Mouse (Mus musculus) right cerebral cortex, postnatal 4 days (tissue): ENCODE data around the gene Asb17.
"Not testable (repeated sequence)": the region's sequence is repeated elsewhere in the genome, so short reads cannot be mapped to it uniquely, and the experiment has no call there.

ENCODE experiments used
- DNase-seq: peaks from one replicate; pipeline ENCODE4 v3.0.0-alpha.2; 2022

Gene Asb17

DNA sequence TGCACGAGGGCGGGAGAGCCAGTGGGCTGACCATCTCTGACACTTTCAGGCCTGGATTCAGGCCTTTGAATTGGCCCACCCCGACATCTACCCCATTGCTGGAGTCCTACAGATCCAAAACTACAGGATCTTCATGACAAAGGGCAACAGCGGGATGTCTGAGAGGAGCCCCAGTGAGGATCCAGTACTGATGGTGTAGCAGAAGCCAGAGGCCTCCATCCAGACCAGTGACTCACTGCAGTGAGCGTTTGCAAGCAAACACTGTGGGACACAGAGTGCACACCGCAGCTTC lies 11.4 kb upstream of the Asb17 start:
- DNase-seq: no peak

DNA sequence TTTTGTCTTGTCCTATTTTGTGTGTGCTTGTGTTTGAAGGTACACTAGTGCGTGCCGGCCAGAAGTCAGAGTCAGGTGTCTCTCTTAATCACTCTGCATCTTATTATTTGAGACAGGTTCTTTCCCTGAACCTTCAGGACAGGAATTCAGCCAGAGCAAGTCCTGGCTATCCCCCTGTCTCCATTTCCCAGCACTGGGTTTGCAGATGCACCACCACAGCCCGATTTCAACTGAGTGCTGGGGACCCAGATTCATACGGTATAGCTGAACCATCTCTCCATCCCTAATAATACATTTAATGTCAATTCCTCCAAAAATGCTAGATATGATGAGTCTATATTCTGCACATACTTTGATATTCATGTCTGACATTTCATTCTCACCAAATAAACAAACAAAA lies 9.9 kb upstream of the Asb17 start:
- no peak for DNase-seq

DNA sequence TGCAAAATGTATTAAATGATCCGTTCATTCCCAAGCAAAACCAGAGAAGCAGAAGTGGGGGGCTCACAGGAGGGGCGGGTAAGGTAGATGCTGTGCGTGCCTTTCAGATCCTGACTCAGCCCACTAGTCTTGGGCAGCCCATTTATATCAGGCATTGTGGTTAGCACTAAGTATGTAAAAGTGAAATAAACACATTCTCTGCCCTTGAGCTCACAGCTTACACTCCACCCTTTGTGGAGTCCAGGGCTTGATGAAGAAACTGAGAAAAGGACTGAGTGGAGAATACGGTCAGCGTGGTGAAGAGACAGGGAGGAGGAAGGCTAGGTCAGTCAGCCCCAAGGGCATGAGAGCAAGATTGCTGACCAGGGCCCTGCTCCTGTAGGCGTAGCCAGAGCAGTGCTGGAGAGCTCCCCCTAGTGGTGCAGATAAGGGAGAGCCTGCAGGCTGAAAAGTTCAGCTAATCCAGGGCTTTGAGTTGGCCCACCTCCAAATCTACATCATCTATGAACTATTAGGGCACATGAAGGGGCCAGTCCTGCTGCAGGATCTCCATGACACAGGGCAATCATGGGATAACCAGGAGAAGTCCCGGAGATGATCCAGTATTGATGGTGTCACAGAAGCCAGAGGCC lies 8.4 kb upstream of the Asb17 start:
- peak; percentile 48 for DNase-seq

DNA sequence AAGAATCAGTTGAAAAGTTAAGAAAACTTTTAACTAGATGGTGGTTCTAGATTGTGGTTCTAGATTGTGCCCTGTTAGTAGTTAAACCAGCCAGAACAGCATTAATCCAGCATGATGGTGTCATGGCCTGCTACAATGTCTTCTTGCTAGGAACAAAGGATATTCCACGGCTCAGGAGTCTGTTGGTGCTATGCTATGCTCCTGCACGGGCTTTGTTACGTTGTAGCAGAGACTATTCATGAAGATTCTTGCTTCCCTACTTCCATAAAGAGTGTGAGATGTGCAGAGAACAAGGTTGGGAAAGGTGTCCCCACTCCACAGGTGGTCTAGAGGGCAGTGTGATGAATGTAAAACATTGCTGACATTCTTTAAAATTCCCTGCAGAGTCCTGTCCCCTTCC lies 7.7 kb upstream of the Asb17 start:
- no peak for DNase-seq

DNA sequence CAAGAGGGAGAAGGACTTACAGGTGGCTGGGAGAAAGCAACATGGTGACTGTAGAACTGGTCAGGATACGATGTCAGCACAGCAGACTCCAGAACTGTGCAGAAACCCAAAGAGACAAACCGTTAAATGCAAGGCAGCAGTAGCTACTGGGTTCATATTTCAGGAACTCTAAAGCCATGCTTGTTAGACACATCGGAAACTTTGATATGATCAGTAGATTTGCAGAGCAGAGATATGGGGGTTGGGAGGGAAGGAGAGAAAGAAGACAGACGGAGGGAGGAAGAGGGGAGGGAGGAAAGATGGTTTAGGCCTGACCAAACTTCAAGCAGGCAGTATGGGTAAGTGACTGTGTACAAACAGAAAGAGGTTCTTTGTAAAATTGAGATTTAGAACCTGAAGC lies 6.4 kb upstream of the Asb17 start:
- no peak for DNase-seq

DNA sequence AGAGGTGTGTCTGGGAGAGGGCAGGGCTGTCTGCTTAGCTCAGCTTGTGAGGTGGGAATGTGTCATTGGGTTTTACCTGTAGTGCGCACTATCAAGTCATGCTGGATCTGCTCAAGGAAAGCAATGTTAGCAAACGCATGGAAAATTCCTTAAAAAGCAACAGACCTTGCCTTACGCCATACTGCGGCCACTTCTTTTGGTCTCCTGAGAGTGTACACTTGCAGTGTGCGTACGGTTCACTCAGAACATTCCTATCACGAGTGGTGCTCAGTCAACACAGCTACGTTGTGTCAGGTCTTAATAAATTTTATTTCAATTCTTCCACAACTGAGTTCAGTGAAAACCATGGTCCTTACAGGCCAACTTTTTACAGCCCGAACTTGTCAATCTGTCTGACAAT lies 748 bp downstream of the Asb17 start:
- no peak for DNase-seq

DNA sequence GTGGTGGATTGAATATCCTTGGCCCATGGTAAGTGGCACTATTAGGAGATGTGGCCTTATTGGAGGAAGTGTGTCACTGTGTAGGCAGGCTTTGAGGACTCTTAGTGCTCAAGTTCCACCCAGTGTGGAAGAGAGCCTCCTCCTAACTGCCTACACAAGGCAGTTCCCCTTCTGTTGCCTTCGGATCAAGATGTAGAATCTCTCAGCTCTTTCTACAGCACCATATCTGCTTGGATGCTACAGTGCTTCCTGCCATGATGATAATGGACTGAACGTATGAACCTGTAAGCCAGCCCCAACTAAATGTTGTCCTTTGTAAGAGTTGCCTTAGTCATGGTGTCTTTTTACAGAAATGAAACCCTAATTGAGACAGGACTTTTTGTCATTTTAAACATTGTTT lies 1.5 kb downstream of the Asb17 start:
- no peak for DNase-seq

DNA sequence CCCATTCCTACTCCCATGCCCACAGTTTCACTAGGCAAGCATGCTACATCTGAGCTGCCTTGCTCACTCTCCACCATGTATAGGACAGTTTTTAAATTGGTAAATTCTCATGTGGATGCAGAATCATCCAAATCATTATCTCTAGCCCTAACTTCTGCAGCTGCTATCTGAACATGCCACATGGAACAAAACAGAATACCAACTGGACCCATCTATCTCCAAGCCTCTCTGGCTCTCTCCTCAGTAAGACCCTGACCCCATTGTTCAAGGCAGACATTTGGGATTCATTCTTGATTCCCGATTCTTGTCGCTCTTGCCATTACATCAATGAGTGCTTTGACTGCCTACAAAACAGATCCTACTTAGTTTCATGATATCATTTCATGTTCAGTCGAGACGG lies 2.1 kb downstream of the Asb17 start:
- DNase-seq: no peak

DNA sequence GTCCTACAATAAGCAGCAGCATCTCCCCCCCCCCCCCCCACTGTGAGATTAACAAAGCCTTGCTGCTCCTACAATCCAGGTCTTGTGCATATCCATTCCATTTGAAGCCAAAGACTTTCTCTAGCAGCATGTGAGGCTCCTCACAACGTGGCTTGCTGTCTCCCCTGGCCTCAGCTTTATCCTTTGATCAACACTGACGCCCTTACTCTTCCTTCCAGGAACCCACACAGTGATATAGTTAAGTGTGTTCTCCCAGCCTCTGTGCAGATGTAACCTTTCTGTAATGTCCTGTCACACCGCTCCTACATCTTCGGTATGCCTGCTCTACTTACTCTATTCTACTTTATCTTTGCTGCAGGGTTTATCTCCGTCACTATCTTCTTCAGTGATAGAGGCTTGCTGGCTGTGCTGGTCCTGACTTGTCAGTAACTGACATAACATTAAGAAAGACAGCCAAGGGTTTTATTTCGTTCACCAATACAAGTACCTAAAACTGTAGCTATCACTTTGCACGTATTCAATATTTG lies 3.3 kb downstream of the Asb17 start:
- no peak for DNase-seq

DNA sequence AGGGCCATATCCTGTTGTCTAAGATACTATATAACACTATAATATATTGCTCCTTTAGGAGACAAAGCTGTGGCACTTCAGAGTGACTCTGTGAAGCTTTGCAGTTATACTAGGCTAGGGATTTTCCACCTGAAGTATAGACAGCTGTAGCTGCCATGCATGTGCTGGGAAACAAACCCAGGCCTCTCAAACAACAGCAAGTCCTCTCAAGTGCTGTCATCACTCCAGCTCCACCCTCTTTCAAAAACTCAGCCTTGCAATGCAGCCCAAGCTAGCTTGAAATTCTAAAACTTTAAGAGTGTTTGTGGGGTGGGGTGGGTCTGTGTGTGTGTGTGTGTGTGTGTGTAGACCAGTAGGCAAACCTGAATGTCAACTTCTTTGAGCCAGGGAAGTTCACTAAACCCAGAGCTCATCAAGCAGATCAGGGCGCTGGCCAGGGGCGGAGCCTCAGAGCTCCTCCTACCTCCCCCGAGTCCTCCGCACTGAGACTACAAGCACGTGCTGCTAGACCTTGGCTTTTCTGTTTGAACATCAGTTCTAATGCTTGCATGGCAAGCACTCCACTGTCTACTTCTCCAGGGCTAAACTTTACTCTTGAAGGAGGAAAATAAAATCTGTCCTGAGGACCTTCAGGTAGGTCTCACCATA lies 5.5 kb downstream of the Asb17 start:
- DNase-seq: no peak

DNA sequence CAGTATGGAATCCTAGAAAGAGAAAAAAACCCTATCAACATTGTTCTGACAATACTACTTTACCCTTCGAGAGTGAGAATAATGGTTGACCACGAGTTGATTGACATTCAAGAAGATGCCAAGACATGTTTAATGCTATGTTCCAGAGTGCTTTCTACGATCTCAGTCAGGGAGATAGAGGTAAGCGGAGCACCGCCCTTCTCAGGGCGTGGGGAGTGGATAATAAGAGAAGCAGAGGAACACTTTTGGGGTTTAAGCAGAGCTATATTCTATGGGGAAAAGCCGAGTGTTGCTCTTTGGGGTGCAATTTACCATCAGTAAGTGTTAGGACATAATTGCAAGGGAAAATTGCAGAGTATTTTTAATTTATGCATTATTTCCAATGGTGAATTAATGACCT lies 6.8 kb downstream of the Asb17 start:
- DNase-seq: no peak

DNA sequence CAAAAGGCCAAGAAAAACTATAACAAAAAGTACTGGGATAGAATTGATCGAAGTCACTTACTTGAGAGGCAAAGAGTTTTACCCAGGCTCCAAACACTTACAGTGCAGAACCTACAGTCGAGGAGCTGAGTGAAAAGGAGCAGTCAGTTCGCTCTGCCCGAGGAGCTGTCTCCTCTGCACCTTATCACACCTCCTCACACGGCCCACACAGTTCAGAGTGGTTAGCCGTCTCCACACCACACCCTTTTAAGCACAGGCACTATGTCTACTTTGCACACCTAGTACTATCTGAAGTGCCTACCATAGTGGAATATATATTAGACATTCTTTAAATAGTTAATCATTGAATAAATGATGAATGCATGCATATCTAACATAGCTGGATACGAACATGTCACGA lies 8.3 kb downstream of the Asb17 start:
- DNase-seq: no peak

DNA sequence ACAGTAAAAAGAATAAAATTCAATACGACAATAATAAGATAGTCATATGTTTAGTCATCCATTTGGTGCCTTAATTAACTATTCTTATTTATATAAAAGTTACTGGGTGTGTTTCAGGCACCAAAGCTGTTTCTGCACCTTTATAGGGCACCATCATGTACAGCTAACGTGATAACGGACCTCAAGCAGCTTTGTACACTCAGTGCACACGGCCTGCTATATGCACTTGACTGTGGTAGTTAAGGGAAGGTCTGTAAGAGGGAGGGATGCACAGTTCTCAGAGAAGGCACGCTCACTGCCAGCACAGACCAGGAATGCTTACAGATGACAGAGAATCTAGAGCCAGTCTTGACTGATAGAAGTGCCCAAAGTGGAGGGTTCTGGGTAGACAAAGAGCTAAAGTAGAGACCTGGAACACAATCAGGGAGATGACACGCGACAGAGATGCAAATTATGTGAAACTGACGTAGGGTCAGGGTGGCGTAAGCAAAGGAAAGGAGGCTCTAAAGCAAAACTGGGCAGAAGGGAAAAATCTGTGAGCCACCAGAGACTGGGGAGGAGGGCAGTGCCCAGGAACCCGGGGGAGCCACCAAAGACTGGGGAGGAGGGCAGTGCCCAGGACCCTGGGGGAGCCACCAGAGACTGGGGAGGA lies 14.5 kb downstream of the Asb17 start:
- no peak for DNase-seq

DNA sequence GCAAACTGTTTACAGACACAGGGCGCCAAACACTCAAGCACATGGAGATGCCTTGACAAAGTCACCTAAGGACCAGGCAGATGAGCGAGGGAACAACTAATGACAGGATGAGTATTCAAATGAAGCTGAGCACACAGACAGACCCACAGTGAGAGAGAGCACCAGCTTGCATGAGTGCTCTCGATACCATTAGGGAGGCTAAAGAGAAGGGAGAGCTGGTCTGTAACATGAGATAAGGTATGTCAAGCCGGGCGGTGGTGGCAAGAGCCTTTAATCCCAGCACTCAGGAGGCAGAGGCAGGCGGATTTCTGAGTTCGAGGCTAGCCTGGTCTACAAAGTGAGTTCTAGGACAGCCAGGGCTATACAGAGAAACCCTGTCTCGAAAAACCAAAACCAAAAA lies 16.4 kb downstream of the Asb17 start:
- DNase-seq: not testable (repeated sequence)

DNA sequence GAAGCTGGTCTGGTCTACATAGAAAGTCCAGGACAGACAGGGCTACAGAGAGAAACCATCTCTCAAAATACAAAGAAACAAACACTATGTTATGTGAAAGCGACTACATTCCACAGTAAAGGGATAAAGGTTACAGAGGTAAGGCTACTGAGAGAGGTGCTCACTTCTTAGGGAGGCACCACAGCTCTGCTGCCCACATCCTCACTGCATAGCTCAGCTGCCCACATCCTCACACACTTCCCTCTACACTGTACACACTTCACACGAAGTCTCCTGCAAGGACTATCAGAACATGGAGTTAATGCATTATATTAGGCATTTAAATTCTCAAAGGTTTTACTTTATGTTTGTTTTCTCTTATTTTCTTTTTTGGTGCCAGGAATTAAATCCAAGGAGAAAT lies 19.8 kb downstream of the Asb17 start:
- DNase-seq: no peak

DNA sequence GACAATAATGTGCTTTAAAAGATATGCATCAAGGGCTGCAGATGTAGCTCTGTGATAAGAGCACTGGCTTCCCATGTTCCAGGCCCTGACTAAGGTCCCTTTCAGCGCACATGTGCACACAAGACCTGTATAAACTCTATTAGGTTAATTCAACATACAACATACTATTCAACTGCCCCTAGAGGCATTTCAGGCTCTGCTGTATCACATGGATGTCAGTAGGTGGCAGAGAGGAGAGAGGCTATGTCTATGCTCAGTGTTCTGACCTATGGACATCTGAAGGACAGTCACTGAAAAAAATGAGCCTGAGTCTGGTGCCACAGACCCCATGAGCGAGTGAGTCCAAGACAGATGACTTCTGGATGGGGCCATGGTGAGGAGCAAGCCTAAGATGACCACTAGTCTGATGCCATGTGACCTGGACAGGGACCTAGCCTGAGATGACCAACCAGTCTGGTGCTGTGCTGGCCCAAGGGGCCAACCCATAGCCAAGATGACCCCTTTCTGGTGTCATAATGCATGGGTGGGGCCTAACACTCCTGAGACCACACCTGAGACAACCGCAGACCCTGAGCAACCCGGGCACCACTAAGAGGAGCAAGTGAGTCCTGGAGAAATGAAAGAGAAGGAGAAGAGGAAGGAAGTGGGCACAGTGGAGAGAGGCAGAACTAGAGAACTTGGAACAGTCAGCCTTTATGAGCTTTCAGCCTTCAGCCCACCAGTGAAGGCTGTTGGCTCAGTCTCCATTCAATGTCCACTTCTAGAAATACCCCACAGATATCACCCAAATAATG lies 20.8 kb downstream of the Asb17 start:
- no peak for DNase-seq

DNA sequence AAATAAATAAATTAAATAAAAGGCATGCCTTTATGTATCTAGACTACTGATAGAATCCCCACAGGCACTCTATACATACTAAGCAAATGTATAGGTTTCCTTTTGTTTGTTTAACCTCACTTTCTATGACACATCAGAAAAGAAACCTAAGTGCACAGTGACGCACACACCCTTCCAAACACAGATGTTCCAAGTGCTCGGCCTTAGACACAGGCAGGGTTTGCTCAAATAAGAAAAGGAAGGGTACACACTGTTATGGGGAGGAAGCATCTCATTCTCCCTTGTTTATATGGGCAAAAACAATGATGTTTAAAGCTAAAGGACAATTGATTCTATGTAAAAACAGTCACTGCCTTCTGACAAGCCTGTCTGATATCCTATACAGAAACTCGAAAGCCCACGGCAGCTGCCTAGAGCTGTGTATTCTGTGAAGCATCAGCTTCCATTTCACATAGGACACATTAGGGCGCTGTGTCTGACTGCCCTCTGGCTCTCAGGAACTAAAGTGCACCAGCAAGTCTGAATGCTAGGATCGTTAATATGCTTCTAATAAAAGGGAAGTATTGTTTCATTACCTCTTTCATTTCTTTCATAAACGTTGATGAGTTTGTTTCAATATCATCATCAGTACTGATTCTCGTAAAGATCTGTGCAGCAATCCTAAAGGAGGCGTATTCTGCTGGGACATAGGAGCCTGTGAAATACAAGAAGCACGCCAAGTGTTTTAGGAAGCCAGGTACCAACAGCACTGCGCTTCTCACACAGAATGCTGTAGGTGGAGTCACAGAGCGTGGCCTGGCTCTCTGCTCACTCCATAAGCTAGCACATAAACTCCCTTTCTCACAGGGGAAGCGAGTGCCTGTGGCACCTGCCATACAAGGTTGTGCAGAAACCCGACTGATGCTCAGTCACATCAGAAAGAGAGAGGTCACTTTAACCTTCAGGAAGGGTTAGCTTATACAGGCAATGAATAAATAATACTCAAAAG lies 23.4 kb downstream of the Asb17 start:
- DNase-seq: no peak

DNA sequence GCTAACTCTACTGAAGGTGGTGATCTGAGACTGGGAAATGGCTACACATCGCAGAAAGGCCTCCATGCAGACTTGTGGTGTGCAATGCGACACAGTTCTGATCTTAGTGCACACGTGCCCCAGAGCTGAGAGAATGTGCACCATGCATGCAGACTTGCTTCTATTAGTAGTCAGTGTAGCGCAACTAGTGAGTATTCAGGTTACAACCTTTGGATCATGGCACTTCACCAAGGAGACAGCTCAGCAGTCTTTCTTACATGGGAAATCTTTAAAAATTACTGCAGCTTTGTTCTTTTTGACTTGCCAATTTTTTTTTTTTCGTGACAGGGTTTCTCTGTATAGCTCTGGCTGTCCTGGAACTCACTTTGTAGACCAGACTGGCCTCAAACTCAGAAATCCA lies 27.4 kb downstream of the Asb17 start:
- DNase-seq: no peak

DNA sequence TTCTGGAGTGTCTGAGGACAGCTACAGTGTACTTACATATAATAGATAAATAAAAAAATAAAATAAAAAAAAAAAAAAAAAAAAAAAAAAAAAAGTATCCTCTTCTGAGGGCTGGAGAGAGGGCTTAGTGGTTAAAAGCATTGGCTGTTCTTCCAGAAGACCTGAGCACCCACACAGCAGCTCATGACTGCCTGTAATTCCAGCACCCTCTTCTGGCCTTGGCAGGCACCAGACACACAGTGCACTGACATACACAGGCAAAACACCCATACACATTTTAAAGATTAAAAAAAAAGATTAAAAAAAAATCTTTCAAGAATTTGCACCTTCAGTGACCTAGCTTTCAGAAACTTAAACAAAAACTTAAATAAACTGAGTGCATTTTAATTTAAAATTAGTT lies 42.3 kb downstream of the Asb17 start:
- DNase-seq: no peak

DNA sequence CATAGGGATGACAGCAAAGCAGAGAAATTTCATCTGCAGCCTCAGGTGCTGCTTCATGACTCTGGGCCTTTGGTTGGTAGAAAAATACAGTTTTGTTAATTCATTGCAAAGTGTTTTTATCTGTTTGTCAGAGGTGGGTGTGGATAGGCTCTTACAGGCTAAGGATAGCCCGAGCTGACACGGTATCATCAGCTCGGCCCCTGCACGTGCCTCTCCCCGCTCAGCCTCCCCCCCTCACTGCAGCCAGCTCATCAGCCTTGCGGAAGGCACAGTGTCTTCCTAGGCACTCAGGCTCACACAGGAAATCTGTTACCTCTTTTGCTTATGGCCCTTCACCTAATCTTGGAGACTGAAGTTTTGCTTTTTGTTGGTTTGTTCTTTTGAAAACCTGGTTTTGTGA lies 44.1 kb downstream of the Asb17 start:
- no peak for DNase-seq

DNA sequence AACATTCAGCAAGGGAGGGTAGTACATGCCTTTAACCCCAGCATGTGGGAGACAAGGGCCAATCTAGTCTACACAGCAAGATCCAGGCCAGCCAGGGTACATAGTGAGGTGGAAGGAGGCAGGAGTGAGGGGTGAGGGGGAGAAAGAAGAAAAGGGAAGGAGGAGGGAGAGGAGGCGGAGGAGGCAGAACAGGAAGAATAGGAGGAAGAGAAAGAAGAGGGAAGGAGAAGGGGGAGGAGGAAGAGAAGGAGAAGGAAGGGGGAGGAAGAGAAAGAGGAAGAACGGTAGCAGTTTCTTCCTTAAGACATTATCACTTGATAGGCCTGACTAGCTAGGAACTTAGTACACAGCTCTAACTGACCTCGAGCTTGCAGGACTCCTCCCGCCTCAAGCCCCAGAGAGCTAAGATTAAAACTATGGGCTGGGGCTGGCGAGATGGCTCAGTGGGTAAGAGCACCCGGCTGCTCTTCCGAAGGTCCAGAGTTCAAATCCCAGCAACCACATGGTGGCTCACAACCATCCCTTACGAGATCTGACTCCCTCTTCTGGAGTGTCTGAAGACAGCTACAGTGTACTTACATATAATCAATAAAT lies 45.3 kb downstream of the Asb17 start:
- DNase-seq: no peak

DNA sequence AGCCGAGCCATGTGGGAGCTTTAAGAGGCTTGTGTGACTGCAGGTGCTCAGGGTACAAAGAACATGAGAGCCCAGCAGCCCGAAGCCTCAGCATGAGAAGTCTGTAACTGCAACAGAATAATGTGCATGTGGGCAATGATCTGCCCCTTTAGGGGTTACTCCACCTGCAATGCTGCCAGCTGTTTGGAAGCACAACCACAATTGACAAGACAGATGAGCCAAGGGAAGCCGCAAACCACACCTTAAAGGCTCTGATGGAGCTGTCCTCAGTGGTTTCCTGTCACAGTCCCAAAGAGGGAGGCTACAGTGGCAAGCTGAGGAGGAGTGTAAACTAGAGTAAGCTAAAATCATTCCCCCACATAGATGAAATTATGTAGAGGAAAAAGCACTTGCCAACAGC lies 51.4 kb downstream of the Asb17 start:
- no peak for DNase-seq
